Mouse (Mus musculus): ENCODE results near the gene Ppargc1a. TPM values are rescaled to one million over a fixed set of nuclear protein-coding genes. Genes with fewer than 3 reads are reported as not detected.
A peak's percentile ranks its signal among the peaks of the same experiment; 100 is the strongest.

The Ppargc1a gene
- polyA plus RNA-seq, 1 experiment, result 23.0 TPM

DNA sequence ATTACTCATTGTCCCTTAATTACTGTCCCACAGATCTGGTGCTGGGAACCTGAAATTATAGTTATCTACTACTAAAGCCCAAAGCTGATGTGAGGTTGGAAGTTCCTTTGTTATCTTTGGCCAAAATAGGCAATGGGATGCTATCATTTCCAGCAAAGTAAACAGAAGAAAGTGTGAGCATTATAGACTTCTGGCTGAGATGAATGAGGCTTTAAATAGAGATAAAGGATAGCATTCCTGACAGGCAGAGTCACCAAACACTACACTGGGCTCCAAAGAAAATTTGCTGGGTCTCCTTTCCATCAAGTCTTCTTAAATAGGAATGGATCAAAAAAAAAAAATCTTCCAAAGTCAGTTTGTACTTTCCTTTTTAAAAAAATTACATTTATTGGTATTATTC is 87.7 kb downstream of the Ppargc1a start:
- peaks cover 3% of the 10 kb centered on the region for H3K36me3 ChIP-seq (ENCODE audit: control insufficient read depth, insufficient read depth, low read length)
- H3K4me1 ChIP-seq (ENCODE audit: control insufficient read depth, insufficient read depth, low read length), result peaks cover 3% of the 10 kb centered on the region; the same call in 1 of the 2 replicates
- H3K4me3 ChIP-seq (ENCODE audit: insufficient read depth, low read depth, low read length), result no peak overlapping the region
- no peak for TF ChIP-seq CTCF (conservative IDR thresholded peaks at IDR 0.05; ENCODE audit: insufficient read depth, insufficient read length, low read depth, low read length)
- no peak for TF ChIP-seq POLR2A (IDR thresholded peaks at IDR 0.05; ENCODE audit: low read depth, low read length)
- no peak overlapping the region for H3K27ac ChIP-seq (ENCODE audit: insufficient read depth, low read depth, low read length)
- H3K27me3 ChIP-seq (replicated peaks; ENCODE audit: control insufficient read depth, insufficient read depth, low read length), result no peaks in the 10 kb centered on the region
- DNase-seq, result no peak

GRCm38 (mm10) chr5:51479456-51479855 is 88.1 kb downstream of the Ppargc1a start:
- H3K4me3 ChIP-seq (ENCODE audit: insufficient read depth, low read depth, low read length), result no peak overlapping the region
- peak; percentile 60 for DNase-seq
- peaks cover 3% of the 10 kb centered on the region for H3K36me3 ChIP-seq (ENCODE audit: control insufficient read depth, insufficient read depth, low read length)
- H3K27ac ChIP-seq (ENCODE audit: insufficient read depth, low read depth, low read length), result no peak overlapping the region
- 28% methylated on average over 2 of the region's 2 CpGs for WGBS
- H3K4me1 ChIP-seq (ENCODE audit: control insufficient read depth, insufficient read depth, low read length), result peaks cover 3% of the 10 kb centered on the region; the same call in 1 of the 2 replicates
- no peaks in the 10 kb centered on the region for H3K27me3 ChIP-seq (replicated peaks; ENCODE audit: control insufficient read depth, insufficient read depth, low read length)
- TF ChIP-seq POLR2A (IDR thresholded peaks at IDR 0.05; ENCODE audit: low read depth, low read length), result no peak
- no peak for TF ChIP-seq CTCF (conservative IDR thresholded peaks at IDR 0.05; ENCODE audit: insufficient read depth, insufficient read length, low read depth, low read length)

DNA sequence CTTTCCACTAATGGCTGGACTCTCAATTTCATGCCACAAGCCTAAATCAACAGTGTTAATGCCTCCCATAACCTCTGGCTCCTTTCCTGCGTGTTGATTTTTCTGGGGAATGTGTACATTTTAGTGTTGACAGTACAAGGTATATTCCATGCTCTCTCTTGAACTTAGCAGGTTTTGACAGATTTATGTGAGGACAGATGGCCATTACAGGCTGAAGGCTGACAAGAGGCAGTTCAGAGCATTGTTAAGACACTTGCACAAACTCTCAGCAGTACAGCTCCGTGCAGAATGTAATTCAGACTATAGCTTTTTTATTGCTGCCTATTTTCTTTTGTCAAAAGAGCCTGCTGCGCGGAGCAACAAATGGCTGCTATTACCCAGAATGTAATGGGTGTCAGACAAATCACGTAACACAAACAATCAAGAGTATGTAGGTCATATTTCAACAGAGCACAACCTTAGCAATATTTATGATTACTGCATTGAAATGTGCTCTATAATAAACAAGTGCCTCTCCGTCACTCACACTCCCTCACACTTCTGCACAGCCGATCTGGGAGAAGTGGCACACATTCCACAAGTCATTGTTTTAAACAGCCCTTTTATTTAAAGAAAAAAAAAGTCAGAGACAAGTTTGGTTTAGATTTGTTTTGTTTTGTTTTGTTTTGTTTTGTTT is 89.1 kb downstream of the Ppargc1a start:
- Histone ChIP-seq H3K27ac (ENCODE audit: insufficient read depth, low read depth, low read length) (peak overlapping the region; percentile 31), H3K4me1 (ENCODE audit: control insufficient read depth, insufficient read depth, low read length) (peaks cover 3% of the 10 kb centered on the region; the same call in 1 of the 2 replicates), H3K27me3 (replicated peaks; ENCODE audit: control insufficient read depth, insufficient read depth, low read length) (no peaks in the 10 kb centered on the region), H3K36me3 (ENCODE audit: control insufficient read depth, insufficient read depth, low read length) (peaks cover 3% of the 10 kb centered on the region), H3K4me3 (ENCODE audit: insufficient read depth, low read depth, low read length) (no peak overlapping the region)
- no peak for DNase-seq
- no peak for TF ChIP-seq CTCF (conservative IDR thresholded peaks at IDR 0.05; ENCODE audit: insufficient read depth, insufficient read length, low read depth, low read length)
- no peak for TF ChIP-seq POLR2A (IDR thresholded peaks at IDR 0.05; ENCODE audit: low read depth, low read length)
- WGBS, result 45% methylated on average over 7 of the region's 7 CpGs

DNA sequence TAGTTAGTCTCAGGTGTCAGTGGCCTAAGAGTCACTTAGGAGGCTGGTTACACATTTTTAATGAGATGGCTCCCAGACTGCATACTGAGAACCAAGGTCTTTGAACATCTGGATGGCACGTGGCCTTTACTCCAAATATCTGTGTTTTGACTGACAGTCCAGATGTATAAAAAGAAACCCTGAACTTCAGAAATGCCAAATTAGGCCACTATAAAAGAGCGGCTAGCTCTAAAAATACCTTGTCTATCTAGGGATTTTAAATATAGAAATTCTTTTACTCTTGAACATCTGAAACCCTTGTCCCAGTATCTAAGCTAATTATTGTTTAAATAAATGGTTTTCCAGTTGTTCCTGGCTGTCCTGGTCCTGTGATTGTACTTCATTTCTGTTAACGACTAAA is 90.4 kb downstream of the Ppargc1a start:
- WGBS, result 69% methylated on average over 3 of the region's 3 CpGs
- no peak for DNase-seq
- H3K36me3 ChIP-seq (ENCODE audit: control insufficient read depth, insufficient read depth, low read length), result peaks cover 9% of the 10 kb centered on the region
- H3K4me3 ChIP-seq (ENCODE audit: insufficient read depth, low read depth, low read length), result no peak overlapping the region
- no peaks in the 10 kb centered on the region for H3K27me3 ChIP-seq (replicated peaks; ENCODE audit: control insufficient read depth, insufficient read depth, low read length)
- TF ChIP-seq POLR2A (IDR thresholded peaks at IDR 0.05; ENCODE audit: low read depth, low read length), result no peak
- no peak for TF ChIP-seq CTCF (conservative IDR thresholded peaks at IDR 0.05; ENCODE audit: insufficient read depth, insufficient read length, low read depth, low read length)
- H3K27ac ChIP-seq (ENCODE audit: insufficient read depth, low read depth, low read length), result no peak overlapping the region
- peaks cover 3% of the 10 kb centered on the region; the same call in 1 of the 2 replicates for H3K4me1 ChIP-seq (ENCODE audit: control insufficient read depth, insufficient read depth, low read length)

- no peak for DNase-seq
- Histone ChIP-seq H3K36me3 (ENCODE audit: control insufficient read depth, insufficient read depth, low read length) (peaks cover 12% of the 10 kb centered on the region), H3K4me3 (ENCODE audit: insufficient read depth, low read depth, low read length) (no peak overlapping the region), H3K27me3 (replicated peaks; ENCODE audit: control insufficient read depth, insufficient read depth, low read length) (no peaks in the 10 kb centered on the region), H3K4me1 (ENCODE audit: control insufficient read depth, insufficient read depth, low read length) (peaks cover 3% of the 10 kb centered on the region; the same call in 1 of the 2 replicates), H3K27ac (ENCODE audit: insufficient read depth, low read depth, low read length) (no peak overlapping the region)
- 68% methylated on average over 4 of the region's 4 CpGs for WGBS
- no peak for TF ChIP-seq POLR2A (IDR thresholded peaks at IDR 0.05; ENCODE audit: low read depth, low read length)
- no peak for TF ChIP-seq CTCF (conservative IDR thresholded peaks at IDR 0.05; ENCODE audit: insufficient read depth, insufficient read length, low read depth, low read length)
These were observed 92.4 kb downstream of the Ppargc1a start for GRCm38 (mm10) chr5:51475034-51475541.

DNA sequence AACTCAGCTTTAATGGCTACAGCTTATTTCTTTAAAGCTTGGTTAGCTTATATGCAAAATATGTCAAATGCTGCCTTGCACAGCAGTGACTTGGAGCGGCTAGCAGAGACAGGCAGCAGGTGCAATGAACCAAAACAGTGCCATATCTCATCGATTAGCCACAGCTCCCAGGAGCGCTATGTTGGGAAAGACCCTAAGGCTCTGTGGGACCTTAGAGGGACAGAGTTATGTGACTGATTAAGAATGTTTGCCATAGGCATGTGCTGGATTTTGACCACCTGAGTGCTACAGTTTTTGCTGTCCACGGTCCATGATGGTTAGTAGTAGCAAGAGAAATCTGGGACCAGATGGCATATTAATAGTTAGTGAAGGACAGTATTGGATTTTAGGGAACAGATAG is 95.9 kb downstream of the Ppargc1a start:
- DNase-seq, result no peak
- peaks cover 8% of the 10 kb centered on the region for H3K36me3 ChIP-seq (ENCODE audit: control insufficient read depth, insufficient read depth, low read length)
- H3K27me3 ChIP-seq (replicated peaks; ENCODE audit: control insufficient read depth, insufficient read depth, low read length), result no peaks in the 10 kb centered on the region
- H3K27ac ChIP-seq (ENCODE audit: insufficient read depth, low read depth, low read length), result no peak overlapping the region
- no peak overlapping the region for H3K4me3 ChIP-seq (ENCODE audit: insufficient read depth, low read depth, low read length)
- WGBS, result 69% methylated on average over 4 of the region's 4 CpGs
- TF ChIP-seq POLR2A (IDR thresholded peaks at IDR 0.05; ENCODE audit: low read depth, low read length) (no peak), CTCF (conservative IDR thresholded peaks at IDR 0.05; ENCODE audit: insufficient read depth, insufficient read length, low read depth, low read length) (no peak)
- no peaks in the 10 kb centered on the region for H3K4me1 ChIP-seq (ENCODE audit: control insufficient read depth, insufficient read depth, low read length)

DNA sequence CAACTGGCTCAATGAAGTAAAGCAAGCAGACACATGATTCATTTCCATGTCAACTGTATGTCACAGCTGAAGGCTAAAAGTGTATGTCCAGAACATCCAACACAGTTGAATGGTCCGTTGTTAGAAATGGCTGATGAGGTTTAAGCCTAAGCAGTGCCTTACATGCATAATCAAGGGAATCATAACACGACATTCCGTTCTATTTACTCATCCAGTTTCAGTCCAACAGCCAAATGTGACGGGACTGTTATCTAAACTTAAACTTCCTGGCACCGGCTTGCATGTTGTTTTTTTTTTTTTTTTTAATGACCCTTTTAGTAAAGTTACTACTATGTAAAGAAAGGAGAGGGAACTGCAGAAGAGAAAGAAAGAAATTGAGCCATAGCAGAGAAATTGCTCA is 101.5 kb downstream of the Ppargc1a start:
- no peak for DNase-seq
- WGBS, result 59% methylated on average over 5 of the region's 5 CpGs
- Histone ChIP-seq H3K27me3 (replicated peaks; ENCODE audit: control insufficient read depth, insufficient read depth, low read length) (no peaks in the 10 kb centered on the region), H3K36me3 (ENCODE audit: control insufficient read depth, insufficient read depth, low read length) (peaks cover 6% of the 10 kb centered on the region; the same call in 1 of the 2 replicates), H3K27ac (ENCODE audit: insufficient read depth, low read depth, low read length) (peak overlapping the region; percentile 9; the same call in 1 of the 2 replicates), H3K4me3 (ENCODE audit: insufficient read depth, low read depth, low read length) (no peak overlapping the region), H3K4me1 (ENCODE audit: control insufficient read depth, insufficient read depth, low read length) (no peaks in the 10 kb centered on the region; the same call in 1 of the 2 replicates)
- TF ChIP-seq POLR2A (IDR thresholded peaks at IDR 0.05; ENCODE audit: low read depth, low read length) (no peak), CTCF (conservative IDR thresholded peaks at IDR 0.05; ENCODE audit: insufficient read depth, insufficient read length, low read depth, low read length) (no peak)

All from kidney, adult 2 months (tissue).